Mouse (Mus musculus) lung, postnatal 0 days (tissue): ENCODE measurements at regions not wholly inside any gene's neighbourhood (a gene's known extent, or its start where the extent isn't known, plus 50 kb on each side); places are given as distances from the start of the nearest gene placed in this dataset.

ENCODE experiments used
- ATAC-seq: fragments of 200-750 bp; cut with Nextera tagmentation; 2 replicates; pipeline ENCODE4 v1.8.0; 2017; ENCODE audit warnings: moderate library complexity
- DNase-seq: peaks from one replicate; pipeline ENCODE4 v3.0.0-alpha.2; 2016; ENCODE audit warnings: low spot score
- H3K27ac ChIP-seq: fragments of 300-500 bp; sonication (generic); 2 replicates; pipeline ENCODE4 v1.5.1; 2014; ENCODE audit warnings: antibody characterized with exemption, mild to moderate bottlenecking, low read length, mixed read lengths
- H3K27me3 ChIP-seq: fragments of 300-500 bp; sonication (generic); replicated peaks from 2 replicates; pipeline ENCODE4 v1.6.1; 2014; ENCODE audit warnings: low read length, mixed read lengths; ENCODE audit not compliant: insufficient read depth
- H3K36me3 ChIP-seq: fragments of 300-500 bp; sonication (generic); 2 replicates; pipeline ENCODE4 v1.6.1; 2014; ENCODE audit warnings: low read length, mixed read lengths; ENCODE audit not compliant: insufficient read depth
- H3K4me1 ChIP-seq: fragments of 300-500 bp; sonication (generic); 2 replicates; pipeline ENCODE4 v1.6.1; 2014; ENCODE audit warnings: antibody characterized with exemption, low read depth, low read length, mixed read lengths; ENCODE audit not compliant: insufficient read depth
- H3K4me2 ChIP-seq: fragments of 300-500 bp; sonication (generic); replicated peaks from 2 replicates; pipeline ENCODE4 v1.6.1; 2014; ENCODE audit warnings: low read depth, mild to moderate bottlenecking, low read length, moderate library complexity, mixed read lengths
- H3K4me3 ChIP-seq: fragments of 300-500 bp; sonication (generic); 2 replicates; pipeline ENCODE4 v1.5.1; 2014; ENCODE audit warnings: low read depth, low read length
- H3K9ac ChIP-seq: fragments of 300-500 bp; sonication (generic); replicated peaks from 2 replicates; pipeline ENCODE4 v1.6.1; 2014; ENCODE audit warnings: low read depth, mild to moderate bottlenecking
- H3K9me3 ChIP-seq: fragments of 300-500 bp; sonication (generic); 2 replicates; pipeline ENCODE4 v1.6.1; 2016; ENCODE audit warnings: low read length, mixed read lengths
- CTCF ChIP-seq: IDR thresholded peaks from 2 replicates; pipeline ENCODE4 v1.5.1; 2016; ENCODE audit warnings: antibody characterized with exemption, mild to moderate bottlenecking
- EP300 ChIP-seq: IDR thresholded peaks from 2 replicates; pipeline ENCODE4 v1.6.1; 2016; ENCODE audit warnings: antibody characterized with exemption, mild to moderate bottlenecking, control low read depth
- WGBS: fragments of 180-500 bp; shearing (Covaris S2); extraction: QIAGEN DNeasy Blood & Tissue Kit; methylation state at CpG from one replicate; pipeline ENCODE4 v1.1.7; 2014; 5-methylcytosine and 5-hydroxymethylcytosine counted together

DNA sequence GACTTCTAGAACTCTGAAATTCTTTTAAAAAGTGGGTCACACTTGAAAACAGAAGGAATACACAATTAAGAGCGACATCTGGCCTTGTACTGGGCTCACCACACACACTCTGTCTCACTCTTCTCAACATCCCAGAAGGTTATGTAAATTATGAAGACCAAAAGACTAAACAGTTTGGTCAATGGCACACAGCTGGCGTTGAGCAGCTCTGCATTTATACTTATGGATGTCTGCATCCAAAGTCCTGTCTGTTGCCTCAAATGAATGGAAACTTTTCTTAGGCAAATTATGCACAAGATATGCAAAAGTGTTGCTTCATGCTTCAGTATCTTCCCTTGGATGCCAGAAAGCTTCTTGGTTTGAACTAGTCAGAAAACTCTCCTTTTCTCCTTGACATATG lies 323.5 kb downstream of the Ppp3ca start:
- Histone ChIP-seq H3K36me3 (no peaks in the 10 kb centered on the region), H3K4me2 (no peak overlapping the region), H3K27ac (no peak overlapping the region), H3K9ac (no peak overlapping the region), H3K4me3 (no peak overlapping the region), H3K9me3 (no peaks in the 10 kb centered on the region), H3K4me1 (no peaks in the 10 kb centered on the region), H3K27me3 (no peaks in the 10 kb centered on the region)
- no peak for TF ChIP-seq EP300
- no peak for TF ChIP-seq CTCF
- ATAC-seq, result no peak
- peak; percentile 11 for DNase-seq
- 55% methylated on average over 2 of the region's 2 CpGs for WGBS

DNA sequence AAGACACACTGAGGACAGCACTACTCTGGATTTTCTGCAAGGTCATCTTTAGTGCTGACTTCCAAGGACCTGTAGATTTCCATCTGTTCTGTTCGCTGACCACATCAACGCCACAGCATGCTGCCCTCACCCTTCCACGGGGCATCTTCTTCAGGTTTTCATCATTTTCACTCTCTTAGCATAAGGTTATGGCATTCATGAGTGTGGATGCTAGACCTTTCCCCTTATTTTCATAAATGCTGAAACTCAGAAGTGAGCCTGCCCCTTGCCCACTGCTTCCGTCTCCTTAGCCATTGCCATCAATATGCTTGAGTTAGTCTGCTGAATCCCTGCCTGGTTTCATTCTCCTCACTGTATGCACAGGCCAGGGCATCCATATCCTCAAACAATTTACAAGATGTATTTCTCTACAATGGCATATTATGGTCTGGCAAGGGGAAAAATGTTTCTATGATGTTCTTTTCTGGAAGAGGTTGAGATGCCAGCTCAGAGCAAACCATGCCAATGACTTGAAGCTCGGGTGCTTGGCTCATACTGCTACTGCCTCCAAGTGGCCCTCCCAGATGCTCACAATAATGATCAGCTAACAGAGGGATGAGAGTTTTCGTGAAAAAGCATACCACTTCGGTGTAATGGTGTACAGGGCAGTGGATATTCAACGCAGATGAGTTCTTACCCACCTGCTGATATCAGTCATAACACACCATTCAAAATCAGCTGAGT lies 324.6 kb downstream of the Ppp3ca start:
- no peak overlapping the region for H3K9ac ChIP-seq
- no peaks in the 10 kb centered on the region for H3K4me1 ChIP-seq
- no peak for ATAC-seq
- no peaks in the 10 kb centered on the region for H3K36me3 ChIP-seq
- DNase-seq, result no peak
- H3K4me2 ChIP-seq, result no peak overlapping the region
- no peak overlapping the region for H3K4me3 ChIP-seq
- no peak for TF ChIP-seq EP300
- TF ChIP-seq CTCF, result peak; percentile 19; the same call in 1 of the 2 replicates
- no peaks in the 10 kb centered on the region for H3K27me3 ChIP-seq
- WGBS, result 84% methylated on average over 8 of the region's 8 CpGs
- no peaks in the 10 kb centered on the region for H3K9me3 ChIP-seq
- H3K27ac ChIP-seq, result no peak overlapping the region

- ATAC-seq (no peak), DNase-seq (no peak)
- no peak overlapping the region for H3K9ac ChIP-seq
- H3K9me3 ChIP-seq, result no peaks in the 10 kb centered on the region
- WGBS, result 95% methylated on average over 3 of the region's 3 CpGs
- no peaks in the 10 kb centered on the region for H3K36me3 ChIP-seq
- H3K27ac ChIP-seq, result no peak overlapping the region
- no peak overlapping the region for H3K4me3 ChIP-seq
- TF ChIP-seq EP300 (no peak), CTCF (no peak)
- H3K27me3 ChIP-seq, result no peaks in the 10 kb centered on the region
- no peak overlapping the region for H3K4me2 ChIP-seq
- no peaks in the 10 kb centered on the region for H3K4me1 ChIP-seq
These were observed 325.8 kb downstream of the Ppp3ca start for GRCm38 (mm10) chr3:136995611-136996335.

- Histone ChIP-seq H3K9me3 (no peaks in the 10 kb centered on the region), H3K27ac (no peak overlapping the region), H3K4me3 (no peak overlapping the region), H3K4me2 (no peak overlapping the region), H3K9ac (no peak overlapping the region), H3K27me3 (no peaks in the 10 kb centered on the region), H3K4me1 (no peaks in the 10 kb centered on the region), H3K36me3 (no peaks in the 10 kb centered on the region)
- ATAC-seq (no peak), DNase-seq (no peak)
- no peak for TF ChIP-seq CTCF
- TF ChIP-seq EP300, result no peak
- WGBS, result 83% methylated on average over 5 of the region's 5 CpGs
These were observed 326.5 kb downstream of the Ppp3ca start for GRCm38 (mm10) chr3:136996381-136996895.

GRCm38 (mm10) chr3:137011551-137011950 lies 329.3 kb upstream of the Emcn start:
- Histone ChIP-seq H3K9me3 (no peaks in the 10 kb centered on the region), H3K36me3 (no peaks in the 10 kb centered on the region), H3K4me2 (no peak overlapping the region), H3K9ac (no peak overlapping the region), H3K27ac (no peak overlapping the region), H3K4me3 (no peak overlapping the region), H3K27me3 (no peaks in the 10 kb centered on the region), H3K4me1 (no peaks in the 10 kb centered on the region)
- ATAC-seq (no peak), DNase-seq (no peak)
- WGBS, result 57% methylated on average over 2 of the region's 2 CpGs
- TF ChIP-seq EP300 (no peak), CTCF (no peak)

DNA sequence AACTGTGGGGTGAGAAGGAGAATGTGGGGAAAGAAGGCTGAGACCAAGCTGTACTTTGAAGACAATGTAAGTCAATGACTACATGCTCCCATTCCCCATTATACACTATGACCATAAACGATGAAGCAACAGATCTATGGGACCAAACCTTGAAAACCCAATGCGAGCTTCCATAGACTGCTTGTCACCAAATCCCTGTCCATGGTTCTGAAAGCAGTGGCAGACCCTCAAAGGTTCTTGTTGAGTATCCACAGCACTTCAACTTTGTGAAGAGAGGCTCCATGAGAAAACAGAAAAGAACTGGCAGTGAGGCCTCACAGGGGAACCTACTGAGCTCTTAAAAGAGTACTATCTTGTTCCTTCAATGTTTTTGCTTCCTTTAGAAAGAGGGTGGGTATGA lies 326.2 kb upstream of the Emcn start:
- Histone ChIP-seq H3K9me3 (no peaks in the 10 kb centered on the region), H3K27me3 (no peaks in the 10 kb centered on the region), H3K36me3 (no peaks in the 10 kb centered on the region), H3K27ac (no peak overlapping the region), H3K4me1 (no peaks in the 10 kb centered on the region), H3K4me3 (no peak overlapping the region), H3K4me2 (no peak overlapping the region), H3K9ac (no peak overlapping the region)
- TF ChIP-seq CTCF (no peak), EP300 (no peak)
- 67% methylated on average over 2 of the region's 2 CpGs for WGBS
- DNase-seq (peak; percentile 61), ATAC-seq (no peak)
